Mouse (Mus musculus) liver, embryonic 15.5 days (tissue): ENCODE data around the gene Tex35. TPM values are rescaled to one million over a fixed set of nuclear protein-coding genes. Genes with fewer than 3 reads are reported as not detected.

Source experiments
- polyA plus RNA-seq: library from polyadenylated mRNA; unstranded; fragments of >200 nt; fragmentation: Nextera tagmentation; extraction: Ambion mirVana; gene quantifications from 2 replicates; pipeline ENCODE4 v1.2.1, GENCODE M21; 2015

Tex35 gene
- polyA plus RNA-seq, 1 experiment from 2014 or later: not detected

Other genes starting within 250 kb of the Tex35 start
- 12.1 and 14.7 TPM in 2 replicates for gene Ralgps2, start 169.1 kb downstream of the Tex35 start, polyA plus RNA-seq